8 mouse cellular contexts compared by ENCODE assay signal in genomic region chr19:41912121-41913080, GRCm38 (mm10). TPM values are rescaled to one million over a fixed set of nuclear protein-coding genes. Genes with fewer than 3 reads are reported as not detected.
DNase-seq lines count a peak whose midpoint lies in the region; ATAC-seq and TF ChIP-seq lines count a peak whose summit lies in the region.

No protein-coding gene starts in this region.

- peaks cover 18% of the 10 kb centered on the region for H3K79me2 ChIP-seq in liver, adult 2 months (ENCODE audit: control insufficient read depth, insufficient read depth, low read length)

- no peak; the same call in 1 of the 2 replicates for TF ChIP-seq POLR2A in liver, adult 2 months (IDR thresholded peaks at IDR 0.05; ENCODE audit: extremely low read depth, insufficient read depth, low read length)
- no peak for TF ChIP-seq POLR2A in thymus, adult 2 months (IDR thresholded peaks at IDR 0.05; ENCODE audit: control insufficient read depth, extremely low read depth, insufficient read depth, low read length, poor library complexity)

- peak overlapping the region; percentile 65 for H3K4me3 ChIP-seq in intestine, postnatal 0 days (ENCODE audit: low read depth, low read length)
- H3K4me3 ChIP-seq in liver, adult 2 months (ENCODE audit: insufficient read depth, low read depth, low read length): peak overlapping the region; percentile 97
- H3K4me3 ChIP-seq in thymus, adult 2 months (ENCODE audit: control insufficient read depth, insufficient read depth, low read length): peak overlapping the region; percentile 51

- DNase-seq in 3134 (ENCODE audit: extremely low read depth, insufficient read length, low spot score) (peak; percentile 70), Patski (ENCODE audit: low read depth, low spot score) (no peak)
- DNase-seq in cerebellum, postnatal 14 days: peak; percentile 60 to 65
- peak; percentile 96 for DNase-seq in heart, adult 11 months
- peak; percentile 64 for DNase-seq in liver, adult 2 months (ENCODE audit: extremely low read depth, low read depth, low spot score)
- peak; percentile 27 to 48 for DNase-seq in natural killer cell, adult 2 months (ENCODE audit: low spot score in 2 of 2)
- DNase-seq in thymus, adult 2 months: peak; percentile 53

- ATAC-seq in Patski: peak; percentile 31
- ATAC-seq in intestine, postnatal 0 days: peak; percentile 23

- CTCF ChIA-PET in Patski (lab: Charles Lee): interaction anchor here (0.9 to 1.9 kb wide), 5 partner anchors 10 to 114 kb away, joined by 3 to 8 read pairs (median 4); no protein-coding TSS in a partner anchor

- under 1% methylated on average over 53 of the region's 53 CpGs for WGBS in intestine, postnatal 0 days
- WGBS in liver, adult 2 months: under 1% methylated on average over 53 of the region's 53 CpGs
- 2% methylated on average over 53 of the region's 53 CpGs for WGBS in thymus, adult 2 months

- H3K9me3 ChIP-seq in intestine, postnatal 0 days (ENCODE audit: control insufficient read depth): no peaks in the 10 kb centered on the region

- POLR2A ChIA-PET in Patski (lab: Charles Lee): interaction anchor here (0.5 to 1.1 kb wide), 6 partner anchors 21 to 371 kb away, joined by 3 to 9 read pairs (median 3); partner anchors contain the start of genes Exosc1 and Zdhhc16

- TF ChIP-seq CTCF in Patski (IDR thresholded peaks at IDR 0.05): no peak
- no peak; the same call in none of the 2 replicates for TF ChIP-seq CTCF in intestine, postnatal 0 days (IDR thresholded peaks at IDR 0.05; ENCODE audit: low read depth)
- no peak for TF ChIP-seq CTCF in liver, adult 2 months (IDR thresholded peaks at IDR 0.05; ENCODE audit: low read depth, low read length)
- no peak for TF ChIP-seq CTCF in thymus, adult 2 months (IDR thresholded peaks at IDR 0.05; ENCODE audit: borderline replicate concordance, control insufficient read depth, extremely low read depth, insufficient read depth, low read length, poor library complexity)

- peak overlapping the region; percentile 85 for H3K4me2 ChIP-seq in intestine, postnatal 0 days (replicated peaks; ENCODE audit: low read depth)

- peaks cover 19% of the 10 kb centered on the region for H3K36me3 ChIP-seq in intestine, postnatal 0 days (ENCODE audit: control insufficient read depth, insufficient read depth)
- peaks cover 19% of the 10 kb centered on the region for H3K36me3 ChIP-seq in liver, adult 2 months (ENCODE audit: control insufficient read depth, insufficient read depth, low read length)
- H3K36me3 ChIP-seq in thymus, adult 2 months (ENCODE audit: control insufficient read depth, insufficient read depth, low read length): peaks cover 17% of the 10 kb centered on the region

- peaks cover 9% of the 10 kb centered on the region; the same call in 1 of the 2 replicates for H3K4me1 ChIP-seq in intestine, postnatal 0 days (replicated peaks; ENCODE audit: control insufficient read depth, insufficient read depth, low read length)
- H3K4me1 ChIP-seq in liver, adult 2 months (ENCODE audit: control insufficient read depth, insufficient read depth, low read length): peaks cover 11% of the 10 kb centered on the region
- H3K4me1 ChIP-seq in thymus, adult 2 months (replicated peaks; ENCODE audit: control insufficient read depth, insufficient read depth, low read length): peaks cover 11% of the 10 kb centered on the region

- peak overlapping the region; percentile 63 for H3K9ac ChIP-seq in intestine, postnatal 0 days (ENCODE audit: low read depth, low read length)
- H3K9ac ChIP-seq in liver, adult 2 months (ENCODE audit: low read depth, low read length): peak overlapping the region; percentile 90

- H3K27me3 ChIP-seq in Patski: no peaks in the 10 kb centered on the region
- H3K27me3 ChIP-seq in intestine, postnatal 0 days (replicated peaks; ENCODE audit: control insufficient read depth, insufficient read depth, low read length): no peaks in the 10 kb centered on the region
- H3K27me3 ChIP-seq in liver, adult 2 months (ENCODE audit: control insufficient read depth, insufficient read depth, low read length): no peaks in the 10 kb centered on the region
- no peaks in the 10 kb centered on the region for H3K27me3 ChIP-seq in thymus, adult 2 months (ENCODE audit: control insufficient read depth, insufficient read depth, low read length)

- in situ Hi-C loops in Patski (cut with MboI; ENCODE audit: low pct_unique_long_range_greater_than_20kb): no loop called here

- peak overlapping the region; percentile 30 for H3K27ac ChIP-seq in intestine, postnatal 0 days (ENCODE audit: low read depth, low read length)
- H3K27ac ChIP-seq in liver, adult 2 months (replicated peaks; ENCODE audit: insufficient read depth, low read depth, low read length): peak overlapping the region; percentile 78
- H3K27ac ChIP-seq in thymus, adult 2 months (ENCODE audit: control insufficient read depth, insufficient read depth, low read length): no peak overlapping the region

RNA-seq across cellular contexts. Expression of gene Pgam1, which starts 0.7 kb away (rescaled TPM):
- polyA plus RNA-seq in Patski (2021): 883 TPM
- 213 and 223 TPM in 2 replicates for polyA plus RNA-seq in intestine, postnatal 0 days (2015; fragmentation: Nextera tagmentation; extraction: Ambion mirVana)
- total RNA-seq in liver, adult 2 months (2014; rRNA removed): 108 and 145 TPM in 2 replicates
- 195 and 215 TPM in 2 replicates for polyA plus RNA-seq in liver, adult 2 months (2012; rRNA removed)
- polyA plus RNA-seq in thymus, adult 2 months (2012; rRNA removed): 187 and 200 TPM in 2 replicates

RNA-seq across cellular contexts. Expression of gene Rrp12, which starts 16.4 kb away (rescaled TPM):
- polyA plus RNA-seq in Patski (2021): 17.9 TPM
- polyA plus RNA-seq in intestine, postnatal 0 days (2015; fragmentation: Nextera tagmentation; extraction: Ambion mirVana): 4.7 and 5.0 TPM in 2 replicates
- 1.4 and 1.8 TPM in 2 replicates for total RNA-seq in liver, adult 2 months (2014; rRNA removed)
- polyA plus RNA-seq in liver, adult 2 months (2012; rRNA removed): 2.4 and 4.1 TPM in 2 replicates
- 9.7 and 10.9 TPM in 2 replicates for polyA plus RNA-seq in thymus, adult 2 months (2012; rRNA removed)

RNA-seq across cellular contexts. Expression of gene Exosc1, which starts 20.8 kb away (rescaled TPM):
- 47.2 TPM for polyA plus RNA-seq in Patski (2021)
- 32.3 and 33.3 TPM in 2 replicates for polyA plus RNA-seq in intestine, postnatal 0 days (2015; fragmentation: Nextera tagmentation; extraction: Ambion mirVana)
- total RNA-seq in liver, adult 2 months (2014; rRNA removed): 5.6 and 6.5 TPM in 2 replicates
- 5.9 and 8.2 TPM in 2 replicates for polyA plus RNA-seq in liver, adult 2 months (2012; rRNA removed)
- polyA plus RNA-seq in thymus, adult 2 months (2012; rRNA removed): 20.3 and 20.5 TPM in 2 replicates

RNA-seq across cellular contexts. Expression of gene Zdhhc16, which starts 20.9 kb away (rescaled TPM):
- polyA plus RNA-seq in Patski (2021): 87.9 TPM
- polyA plus RNA-seq in intestine, postnatal 0 days (2015; fragmentation: Nextera tagmentation; extraction: Ambion mirVana): 37.7 and 38.4 TPM in 2 replicates
- 7.9 and 15.0 TPM in 2 replicates for total RNA-seq in liver, adult 2 months (2014; rRNA removed)
- polyA plus RNA-seq in liver, adult 2 months (2012; rRNA removed): 40.9 and 49.9 TPM in 2 replicates
- 162 and 176 TPM in 2 replicates for polyA plus RNA-seq in thymus, adult 2 months (2012; rRNA removed)
